Mouse (Mus musculus) testis, adult 10 weeks (tissue): ENCODE results near the gene Fbxo36. TPM values are rescaled to one million over a fixed set of nuclear protein-coding genes. Genes with fewer than 3 reads are reported as not detected.

ENCODE experiments used
- polyA plus RNA-seq: library from polyadenylated mRNA; stranded (reverse); fragments of 350-450 nt; fragmentation: Illumina TruSeq; extraction: RNeasy Lipid Tissue Mini Kit (QIAGEN cat#74804); gene quantifications from one replicate; pipeline ENCODE4 v1.2.3, GENCODE M21; 2014; ENCODE audit warnings: low read depth, low replicate concordance

The Fbxo36 gene
- polyA plus RNA-seq: 134 TPM

GRCm38 (mm10) chr1:84839309-84840017 is at the start of gene Fbxo36:
Gene Fbxo36, plus strand, starts transcription at chr1:84839841.

GRCm38 (mm10) chr1:84840018-84840664 is 500 bp downstream of the Fbxo36 start, which contains the start of gene Trip12:
Gene Trip12, minus strand, starts transcription at chr1:84840516.

DNA sequence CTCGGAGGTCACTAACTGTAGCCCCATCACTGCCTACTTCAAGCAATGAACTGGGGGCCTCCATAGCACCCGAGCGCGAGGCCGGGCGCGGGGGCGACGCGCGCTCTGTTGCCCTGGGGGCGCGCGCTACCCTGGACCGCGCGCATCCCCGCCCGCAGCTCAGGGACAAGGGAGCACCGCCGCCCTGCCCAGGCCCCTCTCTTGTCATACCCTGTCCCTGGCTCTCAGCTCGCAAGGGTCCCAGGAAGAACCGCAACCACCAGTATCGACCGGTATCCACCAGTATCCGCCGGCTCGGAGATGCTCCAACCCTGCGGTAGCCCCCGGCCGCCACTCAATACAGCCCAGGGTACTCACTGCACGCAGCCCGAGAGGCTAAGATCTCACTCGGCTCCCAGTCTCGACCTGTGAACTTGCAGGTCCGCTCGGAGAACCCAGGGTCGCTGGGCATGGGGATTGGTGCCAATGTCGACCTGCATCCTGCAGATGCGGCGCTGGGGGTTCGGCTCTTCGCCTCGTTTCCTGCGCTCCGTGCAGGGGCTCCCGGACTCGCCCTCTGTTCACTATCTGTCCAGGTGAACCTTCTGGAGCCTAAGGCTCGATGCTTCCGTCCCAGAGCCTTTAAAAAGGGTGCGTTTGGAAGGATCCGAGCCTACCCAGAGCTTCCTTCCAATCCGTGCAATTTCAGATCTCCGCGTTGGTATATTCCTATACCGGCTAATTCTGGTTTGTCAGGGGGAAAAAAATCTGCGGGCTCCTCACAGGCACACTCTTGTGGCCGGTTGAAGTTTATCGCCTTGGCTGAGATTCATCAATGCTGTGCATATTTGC is 95.1 kb downstream of the Fbxo36 start, which contains the start of gene Slc16a14:
Slc16a14 (minus strand) TSS at position 632 of the 831 bp plus-strand sequence.

Other genes starting within 250 kb of the Fbxo36 start
- 0.42 TPM for gene Dner, start 143.6 kb upstream of the Fbxo36 start, polyA plus RNA-seq
- gene Trip12, start 675 bp downstream of the Fbxo36 start, polyA plus RNA-seq: 1,193 TPM
- gene Slc16a14, start 95.3 kb downstream of the Fbxo36 start, polyA plus RNA-seq: 1.4 TPM